In genomic region chr17:48234550-48234949, GRCm38 (mm10) we compare ENCODE assay signal across 34 mouse cellular contexts. TPM values are rescaled to one million over a fixed set of nuclear protein-coding genes. Genes with fewer than 3 reads are reported as not detected.
DNase-seq lines count a peak whose midpoint lies in the region; ATAC-seq and TF ChIP-seq lines count a peak whose summit lies in the region.
"Had no signal": no experiment of that assay in that cellular context is flagged by ENCODE, and none has a peak within 500 bp of the region (broad histone marks: within the 10 kb centered on the region; RNA-seq: fewer than 3 reads in every experiment).

No protein-coding gene starts in this region.

- no peak overlapping the region for H3K27ac ChIP-seq in left cerebral cortex, adult 2 months
- H3K27ac ChIP-seq in limb, embryonic 10.5 days, result no peak overlapping the region
- H3K27ac ChIP-seq: embryonic facial prominence, embryonic 13.5 days; forebrain, embryonic 10.5 days; forebrain, embryonic 15.5 days; heart, embryonic 10.5 days; heart, embryonic 15.5 days; hindbrain, embryonic 14.5 days; limb, embryonic 12.5 days; neural tube, embryonic 13.5 days; stomach, postnatal 0 days had no signal

- no peaks in the 10 kb centered on the region for H3K9me3 ChIP-seq in limb, embryonic 10.5 days (replicated peaks)
- H3K9me3 ChIP-seq: forebrain, embryonic 10.5 days; forebrain, embryonic 15.5 days; heart, embryonic 10.5 days; heart, embryonic 15.5 days; limb, embryonic 12.5 days; neural tube, embryonic 13.5 days had no signal

- no peak for TF ChIP-seq CTCF in left cerebral cortex, adult 2 months (IDR thresholded peaks at IDR 0.05)
- TF ChIP-seq CTCF in Patski (IDR thresholded peaks at IDR 0.05), result no peak

- peak; percentile 1 for DNase-seq in left cerebral cortex, adult 2 months (ENCODE audit: extremely low spot score in 1 of 2, low spot score in 2 of 2)
- no peak for DNase-seq in left cerebral cortex, postnatal 25 days (ENCODE audit: low spot score in 2 of 2)
- peak; percentile 26 for DNase-seq in lung, postnatal 36 days
- DNase-seq in lung, postnatal 4 days, result no peak
- no peak for DNase-seq in Patski (ENCODE audit: low read depth, low spot score)
- no peak for DNase-seq in thymus, postnatal 4 days
- no peak for DNase-seq in limb, embryonic 10.5 days (ENCODE audit: low spot score)
- DNase-seq: adrenal gland, postnatal 25 days; cerebellum, adult 11-12 months; cerebellum, adult 9-11 months; heart, postnatal 36 days; kidney, adult 9 months; kidney, postnatal 10 days; layer of hippocampus, postnatal 36 days; lung, embryonic 14.5 days had no signal

- intact Hi-C loops in left cerebral cortex, adult 2 months (cut with DNase I), result no loop called here
- intact Hi-C loops in left cerebral cortex, postnatal 25 days (cut with DNase I), result no loop called here

- peaks cover 5% of the 10 kb centered on the region for H3K27me3 ChIP-seq in Patski
- H3K27me3 ChIP-seq in limb, embryonic 10.5 days (ENCODE audit: low read depth, poor library complexity, severe bottlenecking), result no peaks in the 10 kb centered on the region
- H3K27me3 ChIP-seq: embryonic facial prominence, embryonic 13.5 days; forebrain, embryonic 15.5 days; heart, embryonic 15.5 days; limb, embryonic 12.5 days; neural tube, embryonic 13.5 days had no signal

- 72% methylated on average over 5 of the region's 5 CpGs for WGBS in limb, embryonic 10.5 days

- peak; percentile 26 for ATAC-seq in Patski
- ATAC-seq in monocyte, adult 5-6 weeks (replicated peaks; ENCODE audit: insufficient number of reproducible peaks, low FRiP score, low TSS enrichment, poor library complexity, severe bottlenecking), result peak; percentile 68
- ATAC-seq: forebrain, embryonic 15.5 days; intestine, postnatal 0 days; midbrain, embryonic 16.5 days had no signal

- in situ Hi-C loops in Patski (cut with MboI; ENCODE audit: low pct_unique_long_range_greater_than_20kb), result no loop called here

- no peak overlapping the region for H3K4me3 ChIP-seq in left cerebral cortex, adult 2 months
- no peak overlapping the region for H3K4me3 ChIP-seq in limb, embryonic 10.5 days
- H3K4me3 ChIP-seq: embryonic facial prominence, embryonic 13.5 days; forebrain, embryonic 10.5 days; forebrain, embryonic 15.5 days; heart, embryonic 10.5 days; heart, embryonic 15.5 days; limb, embryonic 12.5 days; neural tube, embryonic 13.5 days had no signal

- peaks cover 7% of the 10 kb centered on the region; the same call in 1 of the 2 replicates for H3K4me1 ChIP-seq in limb, embryonic 10.5 days
- H3K4me1 ChIP-seq: embryonic facial prominence, embryonic 13.5 days; forebrain, embryonic 10.5 days; forebrain, embryonic 15.5 days; heart, embryonic 10.5 days; heart, embryonic 15.5 days; neural tube, embryonic 13.5 days had no signal

- no peaks in the 10 kb centered on the region for H3K36me3 ChIP-seq in limb, embryonic 10.5 days
- H3K36me3 ChIP-seq: embryonic facial prominence, embryonic 13.5 days; forebrain, embryonic 10.5 days; forebrain, embryonic 15.5 days; heart, embryonic 10.5 days; heart, embryonic 15.5 days; limb, embryonic 12.5 days; neural tube, embryonic 13.5 days had no signal

- CTCF ChIA-PET in Patski (lab: Charles Lee), result interaction anchor here (1.2 kb wide), 1 partner anchor 102 kb away, joined by 4 read pairs; no protein-coding TSS in a partner anchor

- POLR2A ChIA-PET in Patski (lab: Charles Lee), result no interaction called here

RNA-seq across cellular contexts. Expression of gene Trem1, which starts 2.0 kb away (rescaled TPM):
- not detected for total RNA-seq in left cerebral cortex, adult 2 months (2021)
- total RNA-seq in left cerebral cortex, postnatal 25 days (2021), result not detected
- polyA plus RNA-seq in Patski (2021), result not detected
- 75.7 to 167 TPM (median 150 TPM) in 3 replicates for total RNA-seq in monocyte, adult 5-6 weeks (2017)
- 0.05 TPM in 1 of 2 replicates, not detected in the other for polyA plus RNA-seq in limb, embryonic 10.5 days (2016; fragmentation: Nextera tagmentation; extraction: Ambion mirVana)
- total RNA-seq: adrenal gland, postnatal 25 days; gastrocnemius, adult 8-10 months; heart, postnatal 36 days; layer of hippocampus, postnatal 36 days; left cerebral cortex, postnatal 10 days; liver, adult 2 months had no signal
- polyA plus RNA-seq: forebrain, embryonic 10.5 days; forebrain, embryonic 15.5 days; frontal cortex, adult 2 months; hindbrain, embryonic 14.5 days; limb, embryonic 12.5 days; liver, adult 2 months; lung, embryonic 14.5 days; midbrain, embryonic 11.5 days; midbrain, embryonic 16.5 days; stomach, postnatal 0 days had no signal

RNA-seq across cellular contexts. Expression of gene Trem3, which starts 13.0 kb away (rescaled TPM):
- total RNA-seq in left cerebral cortex, adult 2 months (2021), result under 1 TPM; 0.36 to 0.72 TPM
- total RNA-seq in left cerebral cortex, postnatal 25 days (2021), result under 1 TPM; 0.34 to 0.37 TPM
- 0.06 TPM for polyA plus RNA-seq in Patski (2021)
- total RNA-seq in monocyte, adult 5-6 weeks (2017), result 69.2 to 181 TPM (median 173 TPM) in 3 replicates
- 0.14 TPM in 1 of 2 replicates, not detected in the other for polyA plus RNA-seq in limb, embryonic 10.5 days (2016; fragmentation: Nextera tagmentation; extraction: Ambion mirVana)
- total RNA-seq: adrenal gland, postnatal 25 days; gastrocnemius, adult 8-10 months; heart, postnatal 36 days; layer of hippocampus, postnatal 36 days; liver, adult 2 months had no signal
- polyA plus RNA-seq: embryonic facial prominence, embryonic 13.5 days; forebrain, embryonic 10.5 days; forebrain, embryonic 15.5 days; heart, embryonic 10.5 days; hindbrain, embryonic 14.5 days; intestine, postnatal 0 days; limb, embryonic 12.5 days; midbrain, embryonic 11.5 days; midbrain, embryonic 16.5 days; stomach, postnatal 0 days; urinary bladder, adult 2 months had no signal

RNA-seq across cellular contexts. Expression of gene Treml4, which starts 29.5 kb away (rescaled TPM):
- total RNA-seq in left cerebral cortex, adult 2 months (2021), result under 1 TPM in 1 of 2 experiments, not detected in 1; 0.34 TPM
- total RNA-seq in left cerebral cortex, postnatal 25 days (2021), result not detected
- polyA plus RNA-seq in Patski (2021), result not detected
- 540 to 868 TPM (median 810 TPM) in 3 replicates for total RNA-seq in monocyte, adult 5-6 weeks (2017)
- 0.34 TPM in 1 of 2 replicates, not detected in the other for polyA plus RNA-seq in limb, embryonic 10.5 days (2016; fragmentation: Nextera tagmentation; extraction: Ambion mirVana)
- total RNA-seq: common myeloid progenitor, adult 5-6 weeks; gastrocnemius, adult 8-10 months; layer of hippocampus, postnatal 36 days; left cerebral cortex, postnatal 10 days had no signal
- polyA plus RNA-seq: forebrain, embryonic 10.5 days; forebrain, embryonic 15.5 days; limb, embryonic 12.5 days had no signal

Comparison
In these comparisons a context has a peak if more than half of its experiments do, and no peak if none do; other contexts are left out.
1. DNase-seq: peak in left cerebral cortex, adult 2 months (2 of 2) and lung, postnatal 36 days (single experiment); none in left cerebral cortex, postnatal 25 days (0 of 2), lung, postnatal 4 days (0 of 2), Patski (single experiment), thymus, postnatal 4 days (single experiment) and limb, embryonic 10.5 days (single experiment).
2. RNA of gene Trem1, which starts 2.0 kb away (total RNA-seq): 75.7 to 167 TPM in monocyte, adult 5-6 weeks; not detected in left cerebral cortex, adult 2 months and not detected in left cerebral cortex, postnatal 25 days; every median in the first group is over 10 times any median in the second.
3. RNA of gene Trem3, which starts 13.0 kb away (total RNA-seq): 69.2 to 181 TPM in monocyte, adult 5-6 weeks; 0.36 to 0.72 TPM in left cerebral cortex, adult 2 months and 0.34 to 0.37 TPM in left cerebral cortex, postnatal 25 days; every median in the first group is over 10 times any median in the second.
4. RNA of gene Treml4, which starts 29.5 kb away (total RNA-seq): 540 to 868 TPM in monocyte, adult 5-6 weeks; 0.34 TPM in left cerebral cortex, adult 2 months and not detected in left cerebral cortex, postnatal 25 days; every median in the first group is over 100 times any median in the second.